Mouse (Mus musculus): ENCODE results near the gene Fam89b. TPM values are rescaled to one million over a fixed set of nuclear protein-coding genes. Genes with fewer than 3 reads are reported as not detected.

Gene Fam89b
- polyA plus RNA-seq, 1 experiment from 2014 or later, result 184 TPM

- WGBS, result 78% methylated on average over 8 of the region's 8 CpGs
- ATAC-seq (ENCODE audit: insufficient read depth, low FRiP score, low TSS enrichment) (no peak), DNase-seq (ENCODE audit: low spot score) (no peak)
- Histone ChIP-seq H3K4me3 (ENCODE audit: low read depth, low read length) (no peak overlapping the region), H3K4me2 (ENCODE audit: low read depth) (no peak overlapping the region), H3K36me3 (ENCODE audit: control insufficient read depth, insufficient read depth, low read length) (peaks cover 11% of the 10 kb centered on the region), H3K27ac (ENCODE audit: low read depth, low read length) (no peak overlapping the region), H3K9ac (ENCODE audit: low read length) (no peak overlapping the region), H3K9me3 (ENCODE audit: control insufficient read depth, low read length) (no peaks in the 10 kb centered on the region), H3K4me1 (ENCODE audit: control insufficient read depth, insufficient read depth, low read length) (no peaks in the 10 kb centered on the region), H3K27me3 (ENCODE audit: control insufficient read depth, insufficient read depth, low read length) (no peaks in the 10 kb centered on the region)
Observed at GRCm38 (mm10) chr19:5710581-5710980, 18.9 kb downstream of the Fam89b start.

DNA sequence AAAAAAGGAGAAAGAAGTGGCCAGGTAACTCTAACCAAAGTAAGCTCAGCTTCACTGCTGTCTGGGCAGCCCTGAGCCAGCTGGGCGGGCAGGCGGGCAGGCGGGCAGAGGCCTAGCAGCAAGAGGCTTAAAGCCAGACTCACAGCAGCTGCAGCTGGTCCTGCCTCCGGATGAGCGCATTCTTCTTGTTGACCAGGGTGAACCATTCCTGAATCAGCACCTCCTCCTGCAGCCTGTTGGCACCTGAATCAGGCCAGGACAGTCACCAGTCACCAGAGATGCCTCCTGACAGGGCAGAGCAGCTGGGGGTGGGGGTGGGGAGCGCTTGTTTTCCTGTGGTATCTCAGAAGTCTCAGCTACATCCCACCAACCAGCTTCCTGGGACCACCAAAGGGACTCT is 19.4 kb downstream of the Fam89b start:
- Histone ChIP-seq H3K9me3 (ENCODE audit: control insufficient read depth, low read length) (no peaks in the 10 kb centered on the region), H3K36me3 (ENCODE audit: control insufficient read depth, insufficient read depth, low read length) (peaks cover 11% of the 10 kb centered on the region), H3K4me2 (ENCODE audit: low read depth) (no peak overlapping the region), H3K27me3 (ENCODE audit: control insufficient read depth, insufficient read depth, low read length) (no peaks in the 10 kb centered on the region), H3K9ac (ENCODE audit: low read length) (no peak overlapping the region), H3K4me3 (ENCODE audit: low read depth, low read length) (no peak overlapping the region), H3K4me1 (ENCODE audit: control insufficient read depth, insufficient read depth, low read length) (no peaks in the 10 kb centered on the region), H3K27ac (ENCODE audit: low read depth, low read length) (no peak overlapping the region)
- ATAC-seq (ENCODE audit: insufficient read depth, low FRiP score, low TSS enrichment) (no peak), DNase-seq (ENCODE audit: low spot score) (no peak)
- 90% methylated on average over 6 of the region's 6 CpGs for WGBS

- H3K27me3 ChIP-seq (ENCODE audit: control insufficient read depth, insufficient read depth, low read length), result no peaks in the 10 kb centered on the region
- H3K4me3 ChIP-seq (ENCODE audit: low read depth, low read length), result no peak overlapping the region
- ATAC-seq (ENCODE audit: insufficient read depth, low FRiP score, low TSS enrichment) (no peak), DNase-seq (ENCODE audit: low spot score) (no peak)
- H3K36me3 ChIP-seq (ENCODE audit: control insufficient read depth, insufficient read depth, low read length), result peaks cover 26% of the 10 kb centered on the region
- H3K9me3 ChIP-seq (ENCODE audit: control insufficient read depth, low read length), result no peaks in the 10 kb centered on the region
- H3K4me1 ChIP-seq (ENCODE audit: control insufficient read depth, insufficient read depth, low read length), result no peaks in the 10 kb centered on the region
- no peak overlapping the region for H3K9ac ChIP-seq (ENCODE audit: low read length)
- H3K27ac ChIP-seq (ENCODE audit: low read depth, low read length), result no peak overlapping the region
- H3K4me2 ChIP-seq (ENCODE audit: low read depth), result no peak overlapping the region
- 52% methylated on average over 10 of the region's 10 CpGs for WGBS
Observed at GRCm38 (mm10) chr19:5704801-5705571, 24.5 kb downstream of the Fam89b start.

DNA sequence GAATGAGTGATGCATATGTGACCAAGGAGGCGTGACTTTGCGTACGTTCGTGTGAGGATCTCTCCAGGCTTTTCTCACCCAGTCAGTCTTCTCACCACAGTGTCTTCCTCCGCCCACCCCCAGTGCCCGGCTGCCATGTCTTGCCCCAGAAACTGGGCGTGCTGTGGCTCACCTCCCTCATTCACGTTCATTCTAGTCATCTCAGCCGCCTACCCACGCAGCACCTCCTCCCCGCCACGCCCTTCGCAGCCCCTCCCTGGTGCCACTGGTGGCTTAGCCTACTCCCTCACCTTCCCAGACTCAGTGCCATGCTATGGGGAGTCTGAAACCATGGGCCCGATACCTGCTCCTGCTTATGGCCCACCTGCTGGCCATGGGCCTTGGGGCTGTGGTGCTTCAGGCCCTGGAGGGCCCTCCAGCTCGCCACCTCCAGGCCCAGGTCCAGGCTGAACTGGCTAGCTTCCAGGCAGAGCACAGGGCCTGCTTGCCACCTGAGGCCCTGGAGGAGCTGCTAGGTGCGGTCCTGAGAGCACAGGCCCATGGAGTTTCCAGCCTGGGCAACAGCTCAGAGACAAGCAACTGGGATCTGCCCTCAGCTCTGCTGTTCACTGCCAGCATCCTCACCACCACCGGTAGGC is 25.2 kb downstream of the Fam89b start, which contains the start of gene Kcnk7:
Gene Kcnk7, plus strand, starts transcription at position 205 of the 638 bp plus-strand sequence.
- Histone ChIP-seq H3K36me3 (ENCODE audit: control insufficient read depth, insufficient read depth, low read length) (peaks cover 25% of the 10 kb centered on the region), H3K27ac (ENCODE audit: low read depth, low read length) (no peak within 1 kb of the TSS)

GRCm38 (mm10) chr19:5695849-5696462 is 33.5 kb downstream of the Fam89b start:
- H3K4me2 ChIP-seq (ENCODE audit: low read depth), result peak overlapping the region; percentile 48
- H3K27me3 ChIP-seq (ENCODE audit: control insufficient read depth, insufficient read depth, low read length), result no peaks in the 10 kb centered on the region
- peak; percentile 57 for DNase-seq (ENCODE audit: low spot score)
- peak; percentile 45; the same call in 1 of the 2 replicates for ATAC-seq (ENCODE audit: insufficient read depth, low FRiP score, low TSS enrichment)
- H3K36me3 ChIP-seq (ENCODE audit: control insufficient read depth, insufficient read depth, low read length), result peaks cover 18% of the 10 kb centered on the region
- H3K4me3 ChIP-seq (ENCODE audit: low read depth, low read length), result peak overlapping the region; percentile 20; the same call in 1 of the 2 replicates
- H3K9me3 ChIP-seq (ENCODE audit: control insufficient read depth, low read length), result no peaks in the 10 kb centered on the region
- peaks cover 15% of the 10 kb centered on the region for H3K4me1 ChIP-seq (ENCODE audit: control insufficient read depth, insufficient read depth, low read length)
- WGBS, result 6% methylated on average over 41 of the region's 41 CpGs
- H3K9ac ChIP-seq (ENCODE audit: low read length), result peak overlapping the region; percentile 33; the same call in 1 of the 2 replicates
- H3K27ac ChIP-seq (ENCODE audit: low read depth, low read length), result no peak overlapping the region

More for the DNA sequence above, 25.2 kb downstream of the Fam89b start, which contains the start of gene Kcnk7:
- Histone ChIP-seq H3K4me2 (ENCODE audit: low read depth) (no peak within 1 kb of the TSS), H3K4me3 (ENCODE audit: low read depth, low read length) (no peak within 1 kb of the TSS), H3K27me3 (ENCODE audit: control insufficient read depth, insufficient read depth, low read length) (no peaks in the 10 kb centered on the region), H3K9ac (ENCODE audit: low read length) (no peak within 1 kb of the TSS), H3K4me1 (ENCODE audit: control insufficient read depth, insufficient read depth, low read length) (no peaks in the 10 kb centered on the region), H3K9me3 (ENCODE audit: control insufficient read depth, low read length) (no peaks in the 10 kb centered on the region)
- 80% methylated on average over 16 of the region's 17 CpGs for WGBS
- ATAC-seq (ENCODE audit: insufficient read depth, low FRiP score, low TSS enrichment) (no peak), DNase-seq (ENCODE audit: low spot score) (no peak)

GRCm38 (mm10) chr19:5693801-5694200 is 35.7 kb downstream of the Fam89b start:
- Histone ChIP-seq H3K27ac (ENCODE audit: low read depth, low read length) (no peak overlapping the region), H3K4me1 (ENCODE audit: control insufficient read depth, insufficient read depth, low read length) (peaks cover 27% of the 10 kb centered on the region), H3K9ac (ENCODE audit: low read length) (no peak overlapping the region), H3K4me2 (ENCODE audit: low read depth) (no peak overlapping the region), H3K9me3 (ENCODE audit: control insufficient read depth, low read length) (no peaks in the 10 kb centered on the region), H3K27me3 (ENCODE audit: control insufficient read depth, insufficient read depth, low read length) (no peaks in the 10 kb centered on the region), H3K36me3 (ENCODE audit: control insufficient read depth, insufficient read depth, low read length) (peaks cover 11% of the 10 kb centered on the region), H3K4me3 (ENCODE audit: low read depth, low read length) (no peak overlapping the region)
- ATAC-seq (ENCODE audit: insufficient read depth, low FRiP score, low TSS enrichment) (no peak), DNase-seq (ENCODE audit: low spot score) (no peak)
- 87% methylated on average over 6 of the region's 6 CpGs for WGBS

- ATAC-seq (ENCODE audit: insufficient read depth, low FRiP score, low TSS enrichment) (no peak), DNase-seq (ENCODE audit: low spot score) (no peak)
- H3K9me3 ChIP-seq (ENCODE audit: control insufficient read depth, low read length), result no peaks in the 10 kb centered on the region
- H3K27ac ChIP-seq (ENCODE audit: low read depth, low read length), result no peak overlapping the region; the same call in 1 of the 2 replicates
- peaks cover 10% of the 10 kb centered on the region for H3K36me3 ChIP-seq (ENCODE audit: control insufficient read depth, insufficient read depth, low read length)
- H3K4me3 ChIP-seq (ENCODE audit: low read depth, low read length), result no peak overlapping the region
- H3K27me3 ChIP-seq (ENCODE audit: control insufficient read depth, insufficient read depth, low read length), result no peaks in the 10 kb centered on the region
- peaks cover 27% of the 10 kb centered on the region for H3K4me1 ChIP-seq (ENCODE audit: control insufficient read depth, insufficient read depth, low read length)
- no peak overlapping the region; the same call in 1 of the 2 replicates for H3K9ac ChIP-seq (ENCODE audit: low read length)
- peak overlapping the region; percentile 99 for H3K4me2 ChIP-seq (ENCODE audit: low read depth)
- WGBS, result 85% methylated on average over 10 of the region's 10 CpGs
Observed at GRCm38 (mm10) chr19:5692913-5693396, 36.5 kb downstream of the Fam89b start.

GRCm38 (mm10) chr19:5692086-5692912 is 37.2 kb downstream of the Fam89b start:
- Histone ChIP-seq H3K4me3 (ENCODE audit: low read depth, low read length) (peak overlapping the region; percentile 12), H3K36me3 (ENCODE audit: control insufficient read depth, insufficient read depth, low read length) (peaks cover 7% of the 10 kb centered on the region), H3K4me1 (ENCODE audit: control insufficient read depth, insufficient read depth, low read length) (peaks cover 32% of the 10 kb centered on the region), H3K27me3 (ENCODE audit: control insufficient read depth, insufficient read depth, low read length) (no peaks in the 10 kb centered on the region), H3K9me3 (ENCODE audit: control insufficient read depth, low read length) (no peaks in the 10 kb centered on the region), H3K4me2 (ENCODE audit: low read depth) (peak overlapping the region; percentile 99), H3K9ac (ENCODE audit: low read length) (peak overlapping the region; percentile 54), H3K27ac (ENCODE audit: low read depth, low read length) (no peak overlapping the region)
- ATAC-seq (ENCODE audit: insufficient read depth, low FRiP score, low TSS enrichment) (no peak), DNase-seq (ENCODE audit: low spot score) (no peak)
- 77% methylated on average over 10 of the region's 10 CpGs for WGBS
